Mouse (Mus musculus): ENCODE results near the gene Zfp108.
"Not testable (repeated sequence)": the region's sequence is repeated elsewhere in the genome, so short reads cannot be mapped to it uniquely, and the experiment has no call there.

The Zfp108 gene

DNA sequence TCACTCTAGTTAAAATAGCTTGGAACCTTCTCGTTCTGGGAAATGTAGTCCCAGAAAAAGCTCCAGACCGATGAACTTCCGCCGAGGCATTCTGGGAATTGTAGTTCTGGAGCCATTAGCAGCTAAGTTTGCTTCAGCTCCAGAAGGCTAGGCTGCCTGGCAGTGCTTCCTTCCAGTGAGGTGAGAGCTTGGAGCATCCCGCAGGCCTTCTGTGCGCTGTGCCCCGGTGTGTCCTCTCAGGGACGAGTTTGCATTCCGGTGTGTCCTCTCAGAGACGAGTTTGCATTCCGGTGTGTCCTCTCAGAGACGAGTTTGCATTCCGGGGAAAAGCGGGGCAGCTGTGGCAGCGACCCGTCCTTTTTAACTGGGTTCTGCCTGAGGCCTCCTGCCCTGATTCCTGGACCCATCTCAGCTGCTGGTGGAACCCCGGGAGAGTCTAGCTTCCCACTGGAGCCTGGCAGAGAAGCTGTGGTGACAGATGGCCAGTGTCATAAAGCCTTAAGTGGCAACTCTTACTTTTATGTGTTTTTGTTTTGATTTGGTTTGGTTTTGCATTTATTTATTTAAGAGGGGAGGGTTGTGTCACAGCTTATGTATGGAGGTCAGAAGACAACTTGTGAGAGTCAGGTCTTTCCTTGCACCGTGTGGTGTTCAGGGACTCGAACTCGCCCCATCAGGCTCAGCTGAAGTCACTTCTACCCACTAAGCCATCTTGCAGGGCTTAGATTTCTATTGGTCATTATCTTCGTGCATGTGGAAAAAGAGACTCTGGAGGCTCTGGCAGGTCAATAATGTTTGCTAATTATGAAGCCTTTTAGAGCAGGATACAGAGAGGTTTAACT is at the start of gene Zfp108:
Gene Zfp108, plus strand, starts transcription at position 162 of the 842 bp plus-strand sequence.
- peak; percentile 91 to 95 for DNase-seq (ENCODE audit: low spot score in 2 of 2)

DNA sequence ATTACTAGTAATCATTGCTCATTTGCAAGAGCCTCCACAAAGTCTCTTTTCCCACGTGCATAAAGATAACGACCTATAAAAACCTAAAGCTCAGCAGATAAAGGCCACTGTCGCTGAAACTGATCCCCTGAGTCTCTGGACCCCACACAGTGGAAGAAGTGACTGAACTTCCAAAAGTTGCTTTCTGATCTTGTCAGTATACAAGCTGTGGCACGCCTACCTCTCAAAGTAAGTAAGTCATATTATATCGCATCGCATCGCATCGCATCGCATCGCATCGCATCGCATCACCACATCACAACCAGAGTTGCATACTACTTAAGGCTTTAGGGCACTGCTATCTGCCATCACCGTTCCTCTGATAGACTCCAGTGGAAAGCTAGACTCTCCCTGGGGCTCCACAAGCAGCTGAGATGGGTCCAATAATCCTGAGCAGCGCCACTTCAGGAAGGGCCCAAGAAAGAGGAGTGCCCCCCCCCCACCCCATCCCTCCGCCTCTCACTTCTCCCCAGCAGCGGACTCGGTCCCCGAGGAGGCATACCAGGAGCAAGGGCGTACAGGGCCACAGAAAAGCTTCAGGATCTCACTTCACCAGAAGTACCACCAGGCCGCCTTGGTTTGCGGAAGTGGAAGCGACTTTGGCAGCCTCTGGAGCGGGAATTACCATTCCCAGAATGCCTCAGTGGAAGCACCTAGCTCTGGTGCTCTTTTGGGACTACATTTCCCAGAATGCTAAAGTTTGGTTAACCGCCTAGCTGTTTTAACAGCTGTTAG is 46.9 kb upstream of the Zfp108 start:
- DNase-seq (ENCODE audit: low spot score in 2 of 2), result peak; percentile 79 to 84

DNA sequence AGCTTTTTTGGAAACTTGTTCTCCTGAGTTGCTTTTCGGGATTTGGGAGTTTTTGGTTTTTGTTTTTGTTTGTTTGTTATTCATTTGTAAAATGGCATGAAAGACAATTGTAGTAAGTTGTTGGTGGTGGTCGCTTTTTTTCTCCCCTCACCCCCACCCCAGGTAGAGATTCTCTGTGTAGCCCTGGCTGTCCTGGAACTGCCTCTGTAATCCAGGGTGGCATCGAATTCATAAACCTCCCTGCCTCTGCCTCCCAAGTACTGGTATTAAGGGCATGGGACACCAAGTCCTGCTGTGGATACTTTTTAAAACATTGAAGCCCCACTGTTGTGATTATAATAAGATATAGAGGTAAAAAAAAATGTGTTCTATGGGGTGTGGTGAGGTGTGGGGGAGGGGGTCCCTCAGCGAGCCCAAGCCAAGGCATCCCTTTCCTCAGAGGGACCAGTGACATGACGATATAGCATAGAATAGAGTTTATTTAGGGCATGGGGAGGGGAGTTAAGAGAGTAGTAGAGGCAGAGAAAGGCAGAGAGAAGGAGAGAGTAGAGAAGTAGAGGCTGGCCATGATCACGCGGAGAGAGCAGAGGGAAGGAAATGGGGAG is 46.2 kb upstream of the Zfp108 start:
- DNase-seq (ENCODE audit: low spot score in 2 of 2), result no peak

DNA sequence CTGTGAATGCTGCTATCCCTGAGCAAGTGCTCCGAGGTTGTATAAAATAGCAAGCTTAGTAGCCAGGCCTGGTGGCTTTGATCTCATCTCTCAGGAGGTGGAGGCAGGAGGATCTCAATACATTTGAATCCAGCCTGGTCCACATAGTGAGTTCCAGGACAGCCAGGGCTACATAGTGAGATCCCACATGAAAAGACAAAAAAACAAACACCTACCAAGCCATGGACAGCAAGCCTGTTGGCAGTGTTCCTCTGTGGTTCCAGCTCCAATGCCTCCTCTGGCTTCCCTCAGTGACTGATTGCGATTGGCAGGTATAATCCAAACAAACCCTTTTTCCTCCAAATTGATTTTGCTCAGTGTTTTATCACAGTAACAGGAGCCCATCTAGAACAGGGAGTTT is 44.3 kb upstream of the Zfp108 start:
- DNase-seq (ENCODE audit: low spot score in 2 of 2), result no peak

DNA sequence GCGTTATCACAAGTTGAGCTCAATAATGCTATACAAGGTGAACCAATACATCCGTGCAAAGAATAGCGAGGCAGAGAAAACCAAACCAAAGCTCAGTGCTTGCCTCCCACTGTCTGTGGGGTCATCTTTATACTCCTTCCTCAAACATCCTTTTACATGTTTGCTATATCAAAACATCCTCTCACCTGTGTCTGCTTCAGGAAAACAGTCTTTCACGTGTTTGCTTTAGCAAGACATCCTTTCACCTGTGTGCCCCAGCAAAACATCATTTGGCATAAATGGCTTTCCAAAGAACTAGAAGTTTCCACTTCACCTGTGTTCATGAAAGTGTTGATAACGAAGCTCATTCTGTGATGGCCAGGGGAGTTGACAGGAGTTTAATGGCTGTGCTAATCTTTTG is 43.3 kb upstream of the Zfp108 start, which contains the start of gene Zfp111:
Gene Zfp111, minus strand, starts transcription at position 101 of the 400 bp plus-strand sequence.
- DNase-seq (ENCODE audit: low spot score in 2 of 2), result no peak

DNA sequence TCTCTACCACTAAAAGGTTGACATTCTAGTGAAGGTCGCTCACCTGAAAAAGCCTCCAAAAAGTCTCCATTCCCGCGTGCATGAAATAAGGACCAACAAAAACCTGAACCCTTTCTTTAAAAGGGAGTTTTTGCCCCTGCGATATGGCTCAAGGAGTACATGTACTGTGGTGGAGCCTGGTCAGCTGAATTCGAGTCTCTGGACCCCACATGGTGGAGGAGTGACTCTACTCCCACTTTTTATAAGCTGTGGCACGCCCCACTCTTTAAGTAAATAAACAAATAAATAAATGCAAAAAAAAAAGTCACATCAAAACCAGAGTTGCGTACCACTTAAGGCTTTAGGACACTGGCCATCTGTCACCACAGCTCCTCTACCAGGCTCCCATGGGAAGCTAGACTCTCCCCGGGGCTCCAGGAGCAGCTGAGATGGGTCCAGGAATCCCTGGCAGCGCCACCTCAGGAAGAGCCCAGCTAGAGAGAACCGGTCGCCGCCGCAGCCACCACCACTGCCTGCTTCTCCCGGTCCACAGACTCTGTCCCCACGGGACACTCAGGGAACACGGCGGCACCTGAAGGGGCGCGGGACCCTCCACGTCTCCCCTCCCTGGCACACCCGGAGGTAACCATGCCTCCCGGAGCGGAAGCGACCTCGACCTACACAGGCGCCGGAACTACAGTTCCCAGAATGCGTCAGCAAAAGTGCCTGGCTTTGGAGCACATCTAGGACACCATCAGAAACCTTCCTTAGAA is 17.4 kb upstream of the Zfp108 start, which contains the start of gene Zfp109:
Gene Zfp109, minus strand, starts transcription at position 521 of the 752 bp plus-strand sequence.
- peak; percentile 84 to 87 for DNase-seq (ENCODE audit: low spot score in 2 of 2)

DNA sequence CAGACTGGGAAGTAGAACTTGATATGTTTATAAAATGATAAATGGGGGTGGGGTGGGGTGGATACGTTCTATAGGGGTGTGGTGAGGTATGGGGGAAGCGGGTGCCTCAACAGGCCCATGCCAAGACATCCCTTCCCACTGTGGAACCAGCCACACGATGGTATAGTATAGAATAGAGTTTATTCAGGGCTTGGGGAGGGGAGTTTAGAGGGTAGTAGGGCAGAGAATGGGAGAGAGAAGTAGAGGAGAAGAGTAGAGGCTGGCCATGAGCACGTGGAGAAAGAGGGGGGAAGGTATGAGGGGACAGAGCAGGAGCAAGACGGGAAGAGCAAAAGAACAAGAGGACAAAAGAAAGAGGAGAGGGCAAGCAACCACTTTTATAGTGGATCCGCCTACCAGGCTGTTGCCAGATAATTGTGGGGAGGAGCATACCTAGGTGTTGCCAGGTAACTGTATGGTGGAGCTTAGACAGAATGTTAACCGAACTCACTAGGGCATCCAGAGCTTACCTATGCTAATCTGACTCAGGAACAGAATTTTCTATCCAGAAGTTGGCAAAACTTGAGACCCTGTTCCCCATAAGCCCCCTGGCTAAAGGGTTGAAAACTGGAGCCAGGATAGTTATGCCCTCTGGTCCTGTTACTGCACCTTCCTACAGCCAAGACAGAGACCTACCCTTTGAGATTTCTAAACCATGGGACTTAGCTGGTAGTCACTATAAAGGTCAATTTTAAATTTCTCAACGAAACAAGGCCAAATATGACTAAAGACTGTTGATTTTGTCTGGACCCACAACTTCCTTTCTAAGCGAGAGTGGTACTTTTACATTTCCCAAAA is 597 bp upstream of the Zfp108 start:
- no peak for DNase-seq (ENCODE audit: low spot score in 2 of 2)

DNA sequence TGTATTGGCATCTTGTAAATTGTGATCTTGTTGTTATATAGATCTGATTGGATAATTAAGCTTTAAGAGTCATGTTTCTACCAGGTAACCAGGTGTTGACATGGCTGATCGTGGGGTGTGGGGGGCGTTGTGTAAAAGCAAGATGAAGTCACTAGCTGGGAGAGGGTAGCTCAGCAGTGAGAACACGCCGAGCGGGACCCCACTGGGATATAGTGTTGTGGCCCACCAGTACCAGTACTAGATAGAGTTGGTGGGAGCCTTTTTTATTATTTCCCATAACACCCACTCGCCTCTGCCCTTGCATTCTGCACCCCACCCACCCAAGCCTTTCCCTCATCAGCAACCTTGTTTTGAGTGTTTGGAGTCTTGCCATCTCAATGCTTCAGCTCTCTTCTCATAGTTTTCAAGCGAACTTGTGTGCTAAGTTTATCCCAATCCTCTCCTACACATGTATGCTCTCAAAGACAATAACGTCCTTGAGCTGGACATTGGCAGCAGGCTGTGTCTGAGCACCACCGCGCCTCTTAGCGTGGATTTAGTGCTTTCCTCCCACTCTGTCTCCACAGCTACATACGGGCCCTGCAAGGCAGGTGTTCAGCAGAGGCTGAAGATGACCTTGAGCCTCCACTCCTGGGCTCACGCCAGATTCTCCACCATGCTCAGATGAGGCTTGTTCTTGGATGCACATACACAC is 4.9 kb downstream of the Zfp108 start:
- DNase-seq (ENCODE audit: low spot score in 2 of 2), result peak in 1 of 2 experiments; percentile 22

DNA sequence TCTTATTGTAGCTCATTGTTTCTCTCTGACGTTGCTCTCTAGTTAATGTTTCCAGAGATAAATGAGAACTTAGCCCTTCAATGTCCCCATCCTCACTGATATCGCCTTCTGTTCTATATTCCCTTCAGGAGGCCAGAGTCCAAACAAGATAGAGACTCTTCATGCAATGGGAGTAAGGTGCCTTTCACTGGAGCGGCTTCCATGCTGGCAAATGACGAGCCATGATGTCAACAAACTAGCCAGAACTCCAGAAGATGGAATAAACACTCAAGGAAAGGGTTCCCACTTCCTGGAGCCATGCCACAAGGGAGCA is 5.4 kb downstream of the Zfp108 start:
- no peak for DNase-seq (ENCODE audit: low spot score in 2 of 2)

DNA sequence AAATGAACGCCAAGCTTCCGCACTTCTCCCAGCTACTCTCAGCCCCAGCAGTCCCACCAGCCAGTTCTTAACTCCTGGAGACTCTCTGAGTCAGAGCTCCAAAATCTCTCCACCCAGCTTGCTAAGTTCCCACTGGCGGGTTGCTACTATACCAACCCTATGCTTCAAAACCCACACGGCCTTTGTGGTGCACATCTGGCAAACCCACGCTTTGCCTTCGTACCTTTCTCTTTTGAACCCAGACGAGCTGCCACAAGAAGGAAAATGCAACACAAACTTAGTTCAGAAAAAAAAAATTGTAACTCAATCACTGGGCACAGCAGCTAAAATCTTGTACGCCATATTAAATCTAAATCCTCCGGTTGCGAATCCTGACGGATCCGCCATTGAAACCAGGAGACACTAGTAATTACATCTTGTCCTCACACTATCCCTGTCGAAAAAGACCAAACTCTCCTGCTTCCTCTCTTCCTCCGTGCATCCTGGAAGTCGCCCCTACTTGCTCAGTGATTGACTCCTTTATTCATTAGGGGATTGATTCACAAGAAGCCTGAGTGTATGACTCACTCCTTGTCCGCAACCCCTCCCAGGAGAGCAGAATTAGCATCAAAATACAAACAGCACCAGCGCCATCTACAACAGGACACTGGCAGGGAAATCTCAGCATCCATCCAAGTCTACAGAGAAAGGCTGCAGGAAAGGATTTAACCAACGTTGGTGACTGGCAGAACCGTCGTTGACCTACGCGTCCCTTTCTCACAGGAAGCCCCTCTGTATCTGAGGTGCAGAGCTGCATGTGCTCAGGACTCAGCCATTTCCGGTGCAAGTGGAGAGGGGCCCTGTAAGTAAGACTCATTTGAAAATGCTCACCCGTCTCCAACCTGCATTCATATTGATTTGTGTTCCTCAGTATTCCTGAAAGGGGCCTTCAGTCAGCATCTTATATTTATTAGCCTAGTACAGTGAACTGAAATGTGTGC is 13.9 kb downstream of the Zfp108 start:
- no peak for DNase-seq (ENCODE audit: low spot score in 2 of 2)

DNA sequence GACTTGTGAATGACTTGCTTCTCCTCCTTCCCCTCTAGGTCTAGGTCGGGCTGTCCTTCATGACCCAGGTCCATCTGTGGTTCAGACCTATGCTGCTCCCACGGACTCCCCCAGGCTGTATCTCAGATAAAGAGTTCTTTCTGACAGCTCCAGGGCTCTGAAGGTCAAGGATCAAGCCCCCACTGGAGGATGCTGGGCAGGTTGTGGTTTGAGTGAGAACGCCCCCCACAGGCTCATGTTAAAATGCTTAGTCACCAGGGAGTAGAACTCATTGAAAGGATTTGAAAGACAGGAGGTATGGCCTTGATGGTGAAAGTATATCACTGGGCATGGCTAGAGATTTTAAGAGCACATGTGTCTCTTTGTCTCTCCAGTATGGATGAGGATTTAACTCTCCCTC is 14.7 kb downstream of the Zfp108 start:
- no peak for DNase-seq (ENCODE audit: low spot score in 2 of 2)

DNA sequence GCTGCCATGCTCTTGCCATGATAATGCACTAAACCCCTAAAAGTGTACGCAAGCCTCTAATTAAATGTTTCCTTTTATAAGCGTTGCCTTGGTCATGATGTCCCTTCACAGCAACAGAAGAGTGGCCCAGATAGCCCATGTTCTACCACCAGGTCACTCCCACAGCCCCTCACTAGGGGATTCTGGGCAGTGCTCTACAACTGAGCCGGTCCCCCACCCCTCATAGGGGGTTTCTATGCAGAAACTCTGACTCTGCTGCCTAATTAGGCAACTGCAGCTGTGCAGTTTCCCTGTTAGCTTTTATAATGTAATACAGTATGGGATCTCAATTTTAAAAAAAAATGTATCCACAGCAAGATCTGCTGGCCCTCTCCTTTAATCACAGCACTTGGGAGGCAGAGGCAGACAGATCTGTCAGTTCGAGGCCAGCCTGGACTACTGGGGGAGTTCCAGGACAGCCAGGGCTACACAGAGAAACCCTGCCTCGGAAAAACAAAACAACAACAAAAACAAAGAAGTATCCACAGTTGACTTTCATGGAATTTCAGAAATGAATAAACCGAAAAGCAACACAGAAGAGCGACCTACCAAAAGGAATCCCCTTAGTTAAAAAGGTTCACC is 15.2 kb downstream of the Zfp108 start:
- no peak for DNase-seq (ENCODE audit: low spot score in 2 of 2)

DNA sequence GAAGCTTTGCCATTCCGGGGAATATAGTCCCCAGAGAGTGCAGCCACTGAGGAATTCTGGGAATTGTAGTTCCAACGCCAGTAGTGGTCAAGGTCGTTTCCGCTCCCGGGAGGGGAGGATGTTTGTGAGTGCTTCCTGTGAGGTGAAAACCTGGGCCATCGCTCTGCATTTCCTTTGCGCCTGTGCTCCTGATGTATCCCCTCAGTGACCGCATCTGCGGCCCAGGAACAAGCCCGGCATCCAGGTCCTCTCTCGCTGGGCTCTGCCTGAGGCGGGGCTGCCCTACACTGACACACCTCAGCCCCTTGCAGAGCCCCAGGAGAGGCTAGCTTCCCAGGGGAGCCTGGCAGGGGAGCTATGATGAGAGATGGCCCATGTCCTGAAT is 15.7 kb downstream of the Zfp108 start, which contains the start of gene Zfp93:
Gene Zfp93, plus strand, starts transcription at position 133 of the 385 bp plus-strand sequence.
- DNase-seq (ENCODE audit: low spot score in 2 of 2), result peak; percentile 89 to 92

DNA sequence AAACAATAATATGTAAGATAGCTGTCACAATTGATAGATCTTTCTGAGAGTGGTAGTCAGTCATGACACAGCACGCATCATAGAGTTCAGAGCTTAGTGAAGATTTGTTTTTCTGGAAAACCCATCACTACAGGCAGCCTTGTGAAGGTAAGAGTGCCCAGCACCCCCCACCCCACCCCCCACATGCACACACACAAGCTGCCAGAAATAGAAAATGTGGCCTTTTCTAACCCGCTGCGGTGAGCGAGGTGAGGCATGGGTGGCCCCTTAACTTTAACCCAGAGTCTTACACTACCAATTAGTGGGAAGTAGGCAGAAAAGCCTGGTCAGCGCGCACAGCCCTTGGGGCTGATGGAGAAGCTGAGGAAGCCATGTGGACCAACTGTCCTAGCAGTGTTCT is 16.6 kb downstream of the Zfp108 start:
- DNase-seq (ENCODE audit: low spot score in 2 of 2), result no peak

DNA sequence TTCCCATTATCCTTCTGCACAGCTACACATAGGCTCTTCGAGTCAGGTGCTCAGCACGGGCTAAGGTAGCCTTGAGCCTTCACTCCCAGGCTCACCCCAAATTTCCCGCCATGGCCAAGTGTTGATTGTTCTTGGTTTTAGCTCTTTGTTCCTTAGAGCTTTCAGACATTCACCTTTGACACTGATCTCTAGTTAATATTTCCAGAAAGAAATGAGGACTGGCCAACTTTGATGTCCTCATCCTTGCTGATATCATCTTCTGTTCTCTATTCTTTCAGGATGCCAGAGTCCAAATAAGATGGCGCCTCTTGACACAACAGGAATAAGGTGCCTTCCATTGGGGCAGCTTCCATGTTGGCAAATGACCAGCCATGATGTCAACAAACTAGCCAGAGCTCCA is 19.9 kb downstream of the Zfp108 start:
- DNase-seq (ENCODE audit: low spot score in 2 of 2), result peak in 1 of 2 experiments; percentile 10

DNA sequence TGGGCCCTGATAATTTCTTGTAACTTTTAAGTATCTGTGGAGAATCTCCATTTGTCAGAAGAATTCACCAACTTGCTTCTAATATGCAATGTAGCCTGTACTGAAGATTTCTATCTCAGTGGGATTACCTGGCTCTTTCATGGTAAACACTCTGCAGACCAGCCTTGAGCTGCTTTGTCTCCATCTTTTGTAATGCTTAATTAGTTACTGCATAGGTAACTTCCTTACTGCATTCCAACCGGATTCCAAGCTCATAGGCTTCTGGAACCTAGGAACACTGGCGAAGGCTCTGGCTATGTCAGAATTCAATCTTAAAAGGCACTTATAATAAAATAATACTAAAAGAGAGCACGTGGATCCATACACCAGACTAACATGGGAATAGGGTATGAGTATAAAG is 24.2 kb downstream of the Zfp108 start:
- DNase-seq (ENCODE audit: low spot score in 2 of 2), result not testable (repeated sequence)

DNA sequence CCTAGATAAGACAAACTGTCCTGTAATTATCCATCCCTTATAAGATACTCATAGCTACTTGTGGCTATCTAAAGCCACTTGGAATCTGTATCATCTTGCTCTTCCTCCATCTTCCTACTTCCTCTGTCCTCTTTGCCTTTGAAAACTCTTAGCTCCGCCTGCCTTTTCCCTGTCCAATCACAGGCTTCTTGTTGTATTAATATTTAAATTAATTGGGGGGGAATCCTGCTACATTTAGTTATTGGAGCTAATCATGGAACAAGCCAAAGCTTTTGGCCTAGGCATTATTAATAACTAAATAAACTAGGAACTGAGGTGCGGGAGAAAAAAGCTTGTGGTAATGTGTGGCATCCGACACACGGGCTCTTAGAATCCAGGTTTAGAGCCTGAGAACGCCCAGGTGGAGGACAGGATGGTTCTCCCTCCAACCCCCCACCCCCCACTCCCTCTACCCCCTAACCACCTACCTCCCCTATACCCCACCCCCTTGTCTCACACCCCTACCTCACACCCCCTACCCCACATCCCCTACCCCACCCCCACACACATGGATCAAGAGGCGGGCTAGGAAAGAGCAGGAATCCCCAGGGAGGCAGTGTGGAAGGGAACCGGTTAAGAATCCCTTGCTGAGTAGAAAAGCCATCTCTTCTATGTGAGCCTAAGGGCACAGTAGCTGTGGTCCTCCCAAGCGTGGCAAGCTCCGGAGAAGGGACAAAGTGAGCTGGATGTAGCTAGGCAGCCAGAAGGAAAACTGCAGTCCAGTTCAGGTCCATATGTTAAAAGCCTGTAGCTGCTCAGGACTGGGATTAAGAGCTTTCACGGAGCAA is 25.6 kb downstream of the Zfp108 start:
- DNase-seq (ENCODE audit: low spot score in 2 of 2), result peak in 1 of 2 experiments; percentile 3

DNA sequence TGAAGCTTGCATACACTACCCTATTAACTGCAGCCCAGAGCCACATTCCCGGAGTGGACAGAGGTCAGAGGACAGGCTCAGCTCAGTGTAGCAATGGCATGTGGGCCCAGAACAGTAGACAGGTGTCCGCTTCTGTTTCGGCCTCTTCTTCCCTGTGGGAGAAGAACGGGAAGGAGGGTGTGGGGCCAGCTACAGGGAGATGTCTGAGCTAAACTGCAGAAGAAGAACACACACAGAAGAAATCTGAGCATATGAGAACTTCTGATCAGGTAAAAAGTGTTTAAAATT is 26.2 kb downstream of the Zfp108 start:
- DNase-seq (ENCODE audit: low spot score in 2 of 2), result peak in 1 of 2 experiments; percentile 4

Data from right cerebral cortex, postnatal 10 days (tissue).